Comparison of ENCODE assay signal across 15 mouse cellular contexts in the genomic region with DNA sequence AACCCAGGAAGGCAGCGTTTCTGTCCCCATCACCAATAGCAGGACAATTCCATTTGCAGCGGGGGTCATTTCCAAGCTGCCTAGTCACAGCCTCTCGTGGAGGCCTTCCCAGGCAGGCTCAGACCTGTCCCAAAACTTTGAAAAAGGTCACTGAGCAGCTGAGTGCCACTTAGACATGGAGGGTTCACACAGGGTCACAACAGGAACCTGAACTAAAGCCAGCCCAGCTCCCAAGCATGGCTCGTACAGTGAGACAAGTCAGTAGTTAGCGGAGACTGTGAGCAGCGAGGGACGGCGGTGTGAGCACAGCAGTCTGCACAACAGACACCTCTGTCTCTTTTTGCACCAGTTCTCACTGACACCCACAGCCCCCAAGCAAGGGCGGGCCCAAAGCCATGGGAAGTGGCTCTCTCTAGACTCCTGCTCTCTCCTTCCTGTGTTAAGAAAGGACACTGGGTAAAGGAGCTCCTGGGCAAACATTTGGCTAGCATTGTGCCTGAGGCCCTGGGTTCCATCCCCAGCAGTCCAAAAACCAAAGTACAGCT. TPM values are rescaled to one million over a fixed set of nuclear protein-coding genes. Genes with fewer than 3 reads are reported as not detected.
DNase-seq lines count a peak whose midpoint lies in the region; ATAC-seq lines count a peak whose summit lies in the region.
"Had no signal": no experiment of that assay in that cellular context is flagged by ENCODE, and none has a peak within 500 bp of the region (broad histone marks: within the 10 kb centered on the region; RNA-seq: fewer than 3 reads in every experiment).

No protein-coding gene starts in this region.

- ATAC-seq in kidney, embryonic 15.5 days (replicated peaks; ENCODE audit: low FRiP score) = no peak
- 0 out of 2 replicates have a peak, but pooled peaks have one; percentile 16 for ATAC-seq in megakaryocyte, adult 5-6 weeks (ENCODE audit: poor library complexity, severe bottlenecking)
- no peak for ATAC-seq in erythroblast, adult 5-6 weeks (replicated peaks; ENCODE audit: low FRiP score, poor library complexity, severe bottlenecking)
- ATAC-seq in forebrain, embryonic 11.5 days (replicated peaks; ENCODE audit: low FRiP score) = no peak
- ATAC-seq: intestine, embryonic 16.5 days had no signal

- peaks cover 34% of the 10 kb centered on the region for H3K4me1 ChIP-seq in kidney, embryonic 15.5 days
- H3K4me1 ChIP-seq in forebrain, embryonic 11.5 days (replicated peaks; ENCODE audit: control insufficient read depth, insufficient read depth, low read length) = 0 out of 2 replicates have a peak, but pooled peaks cover 4% of the 10 kb centered on the region

- no peak overlapping the region for H3K9ac ChIP-seq in kidney, embryonic 15.5 days
- H3K9ac ChIP-seq in forebrain, embryonic 11.5 days (ENCODE audit: low read length) = no peak overlapping the region
- H3K9ac ChIP-seq: heart, embryonic 13.5 days; lung, embryonic 15.5 days had no signal

- H3K36me3 ChIP-seq in kidney, embryonic 15.5 days = no peaks in the 10 kb centered on the region
- H3K36me3 ChIP-seq in forebrain, embryonic 11.5 days (ENCODE audit: control insufficient read depth, insufficient read depth, low read length) = no peaks in the 10 kb centered on the region
- H3K36me3 ChIP-seq: heart, embryonic 13.5 days; lung, embryonic 15.5 days had no signal

- 59% methylated on average over 9 of the region's 9 CpGs for WGBS in kidney, embryonic 15.5 days
- 72% methylated on average over 9 of the region's 9 CpGs for WGBS in forebrain, embryonic 11.5 days

- no peak overlapping the region for H3K4me3 ChIP-seq in kidney, embryonic 15.5 days (replicated peaks)
- H3K4me3 ChIP-seq in forebrain, embryonic 11.5 days (ENCODE audit: low read depth, low read length) = no peak overlapping the region
- H3K4me3 ChIP-seq: erythroblast, embryonic 14.5 days; heart, embryonic 13.5 days; lung, embryonic 15.5 days had no signal

- peak; percentile 33 for DNase-seq in kidney, adult 18-20 months
- DNase-seq in adipocyte (ENCODE audit: low spot score) = peak; percentile 44
- peak; percentile 53 for DNase-seq in heart, adult 8-10 months (ENCODE audit: low spot score)
- DNase-seq in right cerebral cortex, postnatal 14 days = no peak
- no peak for DNase-seq in forebrain, embryonic 11.5 days (ENCODE audit: low spot score)
- DNase-seq: adrenal gland, postnatal 36 days; cerebellum, adult 9-10 months had no signal

- H3K9me3 ChIP-seq in kidney, embryonic 15.5 days (replicated peaks) = no peaks in the 10 kb centered on the region
- no peaks in the 10 kb centered on the region for H3K9me3 ChIP-seq in forebrain, embryonic 11.5 days (ENCODE audit: control insufficient read depth, low read length)
- H3K9me3 ChIP-seq: heart, embryonic 13.5 days; lung, embryonic 15.5 days had no signal

- H3K4me2 ChIP-seq in kidney, embryonic 15.5 days = no peak overlapping the region
- no peak overlapping the region for H3K4me2 ChIP-seq in forebrain, embryonic 11.5 days (ENCODE audit: low read depth, low read length, severe bottlenecking)
- H3K4me2 ChIP-seq: heart, embryonic 13.5 days; lung, embryonic 15.5 days had no signal

- no peak overlapping the region for H3K27ac ChIP-seq in kidney, embryonic 15.5 days
- H3K27ac ChIP-seq in forebrain, embryonic 11.5 days (ENCODE audit: low read depth, low read length) = no peak overlapping the region
- H3K27ac ChIP-seq: heart, embryonic 13.5 days had no signal

- no peaks in the 10 kb centered on the region for H3K27me3 ChIP-seq in kidney, embryonic 15.5 days
- no peaks in the 10 kb centered on the region for H3K27me3 ChIP-seq in forebrain, embryonic 11.5 days (ENCODE audit: control insufficient read depth, insufficient read depth, low read length)
- H3K27me3 ChIP-seq: heart, embryonic 13.5 days; lung, embryonic 15.5 days had no signal

RNA-seq across cellular contexts. Expression of a gene that starts 45.4 kb away (rescaled TPM):
- 6.9 and 7.8 TPM in 2 replicates for polyA plus RNA-seq in kidney, embryonic 15.5 days (2015; fragmentation: Nextera tagmentation; extraction: Ambion mirVana)
- total RNA-seq in heart, adult 8-10 months (2022) = under 1 TPM; 0.32 to 0.41 (median 0.36) TPM
- total RNA-seq in megakaryocyte, adult 5-6 weeks (2015) = 0.54 and 0.59 TPM in 2 replicates
- total RNA-seq in megakaryocyte, adult 5-6 weeks (2017) = 0.73 and 1.7 TPM in 2 replicates
- 0.84 TPM in 1 of 2 replicates, not detected in the other for total RNA-seq in erythroblast, adult 5-6 weeks (2015; ENCODE audit: low replicate concordance)
- total RNA-seq in erythroblast, adult 5-6 weeks (2017; ENCODE audit: low replicate concordance) = 0.56 and 1.2 TPM in 2 replicates
- polyA plus RNA-seq in forebrain, embryonic 11.5 days (2014; fragmentation: Nextera tagmentation; extraction: Ambion mirVana) = 3.0 and 3.2 TPM in 2 replicates

RNA-seq across cellular contexts. Expression of a gene that starts 48.5 kb away (rescaled TPM):
- polyA plus RNA-seq in kidney, embryonic 15.5 days (2015; fragmentation: Nextera tagmentation; extraction: Ambion mirVana) = not detected in 2 replicates
- total RNA-seq in heart, adult 8-10 months (2022) = not detected
- not detected in 2 replicates for total RNA-seq in megakaryocyte, adult 5-6 weeks (2015)
- not detected in 2 replicates for total RNA-seq in megakaryocyte, adult 5-6 weeks (2017)
- not detected in 2 replicates for total RNA-seq in erythroblast, adult 5-6 weeks (2015; ENCODE audit: low replicate concordance)
- total RNA-seq in erythroblast, adult 5-6 weeks (2017; ENCODE audit: low replicate concordance) = not detected in 2 replicates
- not detected in 2 replicates for polyA plus RNA-seq in forebrain, embryonic 11.5 days (2014; fragmentation: Nextera tagmentation; extraction: Ambion mirVana)
- total RNA-seq: adrenal gland, postnatal 36 days; left cerebral cortex, postnatal 14 days had no signal
- polyA plus RNA-seq: erythroblast, embryonic 14.5 days; heart, embryonic 13.5 days; intestine, embryonic 16.5 days; lung, embryonic 15.5 days had no signal

RNA-seq across cellular contexts. Expression of a gene that starts 50.8 kb away (rescaled TPM):
- polyA plus RNA-seq in kidney, embryonic 15.5 days (2015; fragmentation: Nextera tagmentation; extraction: Ambion mirVana) = not detected in 2 replicates
- not detected for total RNA-seq in heart, adult 8-10 months (2022)
- total RNA-seq in megakaryocyte, adult 5-6 weeks (2015) = not detected in 2 replicates
- total RNA-seq in megakaryocyte, adult 5-6 weeks (2017) = not detected in 2 replicates
- not detected in 2 replicates for total RNA-seq in erythroblast, adult 5-6 weeks (2015; ENCODE audit: low replicate concordance)
- not detected in 2 replicates for total RNA-seq in erythroblast, adult 5-6 weeks (2017; ENCODE audit: low replicate concordance)
- not detected in 2 replicates for polyA plus RNA-seq in forebrain, embryonic 11.5 days (2014; fragmentation: Nextera tagmentation; extraction: Ambion mirVana)
- total RNA-seq: adrenal gland, postnatal 36 days; left cerebral cortex, postnatal 14 days had no signal
- polyA plus RNA-seq: erythroblast, embryonic 14.5 days; heart, embryonic 13.5 days; intestine, embryonic 16.5 days; lung, embryonic 15.5 days had no signal

RNA-seq across cellular contexts. Expression of a gene that starts 56.0 kb away (rescaled TPM):
- not detected in 2 replicates for polyA plus RNA-seq in kidney, embryonic 15.5 days (2015; fragmentation: Nextera tagmentation; extraction: Ambion mirVana)
- not detected for total RNA-seq in heart, adult 8-10 months (2022)
- not detected in 2 replicates for total RNA-seq in megakaryocyte, adult 5-6 weeks (2015)
- total RNA-seq in megakaryocyte, adult 5-6 weeks (2017) = not detected in 2 replicates
- not detected in 2 replicates for total RNA-seq in erythroblast, adult 5-6 weeks (2015; ENCODE audit: low replicate concordance)
- not detected in 2 replicates for total RNA-seq in erythroblast, adult 5-6 weeks (2017; ENCODE audit: low replicate concordance)
- polyA plus RNA-seq in forebrain, embryonic 11.5 days (2014; fragmentation: Nextera tagmentation; extraction: Ambion mirVana) = not detected in 2 replicates
- total RNA-seq: adrenal gland, postnatal 36 days; left cerebral cortex, postnatal 14 days had no signal
- polyA plus RNA-seq: erythroblast, embryonic 14.5 days; heart, embryonic 13.5 days; intestine, embryonic 16.5 days; lung, embryonic 15.5 days had no signal

Comparison
In these comparisons a context has a peak if more than half of its experiments do, and no peak if none do; other contexts are left out.
1. DNase-seq: peak in kidney, adult 18-20 months (single experiment), adipocyte (single experiment) and heart, adult 8-10 months (single experiment); none in right cerebral cortex, postnatal 14 days (single experiment) and forebrain, embryonic 11.5 days (single experiment).